Mouse (Mus musculus) liver, embryonic 15.5 days (tissue): ENCODE data around the gene Rsrc1. TPM values are rescaled to one million over a fixed set of nuclear protein-coding genes. Genes with fewer than 3 reads are reported as not detected.

Source experiments
- ATAC-seq: fragments of 200-750 bp; cut with Nextera tagmentation; 2 replicates; pipeline ENCODE4 v1.8.0; 2017; ENCODE audit warnings: moderate number of reproducible peaks, mild to moderate bottlenecking, moderate library complexity; ENCODE audit not compliant: insufficient read depth
- H3K27ac ChIP-seq: fragments of 300-500 bp; sonication (generic); replicated peaks from 2 replicates; pipeline ENCODE4 v1.5.1; 2015; ENCODE audit warnings: mild to moderate bottlenecking, inconsistent platforms
- H3K27me3 ChIP-seq: fragments of 300-500 bp; sonication (generic); 2 replicates; pipeline ENCODE4 v1.6.1; 2015; ENCODE audit warnings: mild to moderate bottlenecking, inconsistent platforms
- H3K36me3 ChIP-seq: fragments of 300-500 bp; sonication (generic); replicated peaks from 2 replicates; pipeline ENCODE4 v1.6.1; 2015; ENCODE audit warnings: moderate library complexity, mild to moderate bottlenecking, inconsistent platforms
- H3K4me1 ChIP-seq: fragments of 300-500 bp; sonication (generic); replicated peaks from 2 replicates; pipeline ENCODE4 v1.6.1; 2015; ENCODE audit warnings: inconsistent platforms
- H3K4me2 ChIP-seq: fragments of 300-500 bp; sonication (generic); 2 replicates; pipeline ENCODE4 v1.6.1; 2015; ENCODE audit warnings: moderate library complexity, mild to moderate bottlenecking, inconsistent platforms
- H3K4me3 ChIP-seq: fragments of 300-500 bp; sonication (generic); replicated peaks from 2 replicates; pipeline ENCODE4 v1.5.1; 2015; ENCODE audit warnings: mild to moderate bottlenecking, inconsistent platforms
- H3K9ac ChIP-seq: fragments of 300-500 bp; sonication (generic); 2 replicates; pipeline ENCODE4 v1.6.1; 2015; ENCODE audit warnings: moderate library complexity, mild to moderate bottlenecking, inconsistent platforms
- H3K9me3 ChIP-seq: fragments of 300-500 bp; sonication (generic); replicated peaks from 2 replicates; pipeline ENCODE4 v1.6.1; 2016; ENCODE audit warnings: inconsistent platforms
- WGBS: fragments of 180-500 bp; shearing (Covaris S2); methylation state at CpG from one replicate; pipeline ENCODE4 v1.1.7; 2015; ENCODE audit warnings: mixed read lengths; ENCODE audit not compliant: insufficient replicate concordance; 5-methylcytosine and 5-hydroxymethylcytosine counted together
- polyA plus RNA-seq: library from polyadenylated mRNA; unstranded; fragments of >200 nt; fragmentation: Nextera tagmentation; extraction: Ambion mirVana; gene quantifications from 2 replicates; pipeline ENCODE4 v1.2.1, GENCODE M21; 2015

Gene Rsrc1
- polyA plus RNA-seq, 1 experiment from 2014 or later: 6.6 TPM

GRCm38 (mm10) chr3:67351406-67352127, 370.4 kb downstream of the Rsrc1 start:
- Histone ChIP-seq H3K36me3 (no peaks in the 10 kb centered on the region), H3K9ac (no peak overlapping the region), H3K27me3 (no peaks in the 10 kb centered on the region), H3K4me1 (no peaks in the 10 kb centered on the region), H3K4me2 (no peak overlapping the region), H3K27ac (no peak overlapping the region), H3K9me3 (no peaks in the 10 kb centered on the region), H3K4me3 (no peak overlapping the region)
- WGBS: 69% methylated on average over 12 of the region's 12 CpGs
- ATAC-seq: no peak

- H3K27me3 ChIP-seq: no peaks in the 10 kb centered on the region
- no peaks in the 10 kb centered on the region for H3K4me1 ChIP-seq
- 19% methylated on average over 3 of the region's 5 CpGs for WGBS
- no peak for ATAC-seq
- H3K36me3 ChIP-seq: 0 out of 2 replicates have a peak, but pooled peaks cover 6% of the 10 kb centered on the region
- H3K9me3 ChIP-seq: no peaks in the 10 kb centered on the region
- no peak overlapping the region for H3K4me3 ChIP-seq
- H3K9ac ChIP-seq: no peak overlapping the region
- H3K27ac ChIP-seq: no peak overlapping the region
- H3K4me2 ChIP-seq: no peak overlapping the region
Measured at GRCm38 (mm10) chr3:67352128-67352762, 371.1 kb downstream of the Rsrc1 start.

DNA sequence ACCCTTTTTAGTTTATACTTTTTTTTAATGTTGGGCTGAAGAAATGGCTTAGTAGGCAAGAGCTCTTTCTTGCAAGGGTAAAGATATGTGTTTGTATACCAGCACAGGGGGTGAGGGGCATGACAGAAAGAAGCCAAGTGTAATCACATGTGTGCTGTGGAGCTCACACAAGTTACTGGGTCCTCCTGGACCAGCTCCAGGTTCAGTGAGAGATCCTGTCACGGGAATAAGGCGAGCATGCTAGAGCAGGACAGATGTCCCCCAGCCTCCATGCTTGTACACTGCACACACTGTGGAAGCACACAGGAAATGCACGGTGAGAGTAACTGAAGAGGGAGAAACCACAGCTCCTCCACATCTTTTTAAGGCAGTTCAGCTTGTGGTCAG, 371.6 kb downstream of the Rsrc1 start:
- WGBS: 68% methylated on average over 3 of the region's 3 CpGs
- no peak overlapping the region for H3K4me3 ChIP-seq
- no peak for ATAC-seq

GRCm38 (mm10) chr3:67358376-67358775, 377.2 kb downstream of the Rsrc1 start:
- ATAC-seq: no peak
- 71% methylated on average over 7 of the region's 7 CpGs for WGBS
- Histone ChIP-seq H3K4me2 (no peak overlapping the region), H3K9ac (no peak overlapping the region), H3K27me3 (no peaks in the 10 kb centered on the region), H3K27ac (no peak overlapping the region), H3K4me1 (no peaks in the 10 kb centered on the region), H3K4me3 (no peak overlapping the region), H3K36me3 (peaks cover 13% of the 10 kb centered on the region; the same call in 1 of the 2 replicates), H3K9me3 (no peaks in the 10 kb centered on the region)

More for the DNA sequence above, 371.6 kb downstream of the Rsrc1 start:
- Histone ChIP-seq H3K36me3 (0 out of 2 replicates have a peak, but pooled peaks cover 10% of the 10 kb centered on the region), H3K27me3 (no peaks in the 10 kb centered on the region), H3K9me3 (no peaks in the 10 kb centered on the region), H3K27ac (no peak overlapping the region), H3K4me2 (no peak overlapping the region), H3K4me1 (no peaks in the 10 kb centered on the region), H3K9ac (no peak overlapping the region)

DNA sequence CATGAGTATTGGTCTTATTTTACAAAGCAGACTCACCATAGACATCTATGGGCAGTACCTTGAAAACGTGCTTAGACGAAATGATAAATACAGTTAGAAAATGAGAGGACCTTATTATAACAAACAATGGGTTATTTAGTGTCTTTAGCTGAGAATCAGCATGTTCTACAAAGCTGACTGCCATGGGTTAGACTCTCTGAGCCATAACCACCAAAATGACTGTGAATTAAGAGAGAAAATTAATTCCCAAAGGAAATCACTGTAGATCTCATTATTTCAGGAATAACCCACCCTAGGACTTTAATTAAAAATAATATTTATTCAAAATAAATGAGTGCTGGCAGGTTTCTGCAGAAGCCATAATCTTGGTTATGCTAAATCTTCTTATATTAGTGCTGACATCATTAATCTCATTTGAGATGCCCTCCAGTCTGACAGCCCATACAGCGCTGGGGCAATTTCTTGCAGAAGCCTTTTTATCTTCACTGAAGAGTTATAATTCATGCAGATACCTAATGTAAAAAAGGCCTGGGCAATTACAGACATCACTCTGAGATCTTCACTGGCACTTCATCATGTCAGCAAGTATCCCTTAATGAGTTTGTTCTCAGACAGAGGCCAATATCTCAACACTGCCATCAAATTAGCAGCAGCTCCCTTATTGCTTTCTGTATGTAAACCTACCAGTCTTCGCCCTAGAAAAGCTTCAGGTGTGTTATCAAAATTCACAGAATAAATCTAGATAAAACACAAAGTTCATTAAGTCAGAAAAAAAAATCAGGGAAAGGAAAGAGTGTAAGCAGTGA, 385.1 kb downstream of the Rsrc1 start:
- Histone ChIP-seq H3K4me3 (no peak overlapping the region), H3K27me3 (no peaks in the 10 kb centered on the region), H3K36me3 (no peaks in the 10 kb centered on the region), H3K9me3 (no peaks in the 10 kb centered on the region), H3K9ac (no peak overlapping the region), H3K27ac (no peak overlapping the region), H3K4me1 (no peaks in the 10 kb centered on the region), H3K4me2 (no peak overlapping the region)
- ATAC-seq: no peak
- WGBS: 58% methylated on average over 4 of the region's 4 CpGs

DNA sequence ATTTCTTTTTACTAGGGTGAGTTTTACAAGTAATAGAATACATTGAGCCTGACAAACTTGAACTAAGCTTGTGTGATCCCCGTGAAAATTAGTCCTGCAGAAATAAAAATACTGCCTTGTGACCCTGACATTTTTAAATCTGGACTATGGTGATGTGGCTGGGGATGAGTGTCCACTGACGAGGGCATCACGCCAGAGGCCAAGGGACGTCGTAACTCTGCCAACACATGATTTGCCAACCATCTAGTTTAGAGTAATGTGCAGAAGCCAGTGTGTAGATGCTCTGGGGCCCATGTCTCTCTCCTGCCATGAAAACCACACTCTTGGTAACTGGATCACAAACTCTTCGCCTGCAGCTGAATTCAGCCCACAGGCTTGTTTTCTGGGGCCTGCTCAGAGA, 386.3 kb downstream of the Rsrc1 start:
- Histone ChIP-seq H3K4me3 (no peak overlapping the region), H3K9me3 (no peaks in the 10 kb centered on the region), H3K4me2 (no peak overlapping the region), H3K27me3 (peaks cover 3% of the 10 kb centered on the region; the same call in 1 of the 2 replicates), H3K9ac (no peak overlapping the region), H3K36me3 (no peaks in the 10 kb centered on the region), H3K27ac (no peak overlapping the region), H3K4me1 (no peaks in the 10 kb centered on the region)
- no peak for ATAC-seq
- 60% methylated on average over 6 of the region's 6 CpGs for WGBS

DNA sequence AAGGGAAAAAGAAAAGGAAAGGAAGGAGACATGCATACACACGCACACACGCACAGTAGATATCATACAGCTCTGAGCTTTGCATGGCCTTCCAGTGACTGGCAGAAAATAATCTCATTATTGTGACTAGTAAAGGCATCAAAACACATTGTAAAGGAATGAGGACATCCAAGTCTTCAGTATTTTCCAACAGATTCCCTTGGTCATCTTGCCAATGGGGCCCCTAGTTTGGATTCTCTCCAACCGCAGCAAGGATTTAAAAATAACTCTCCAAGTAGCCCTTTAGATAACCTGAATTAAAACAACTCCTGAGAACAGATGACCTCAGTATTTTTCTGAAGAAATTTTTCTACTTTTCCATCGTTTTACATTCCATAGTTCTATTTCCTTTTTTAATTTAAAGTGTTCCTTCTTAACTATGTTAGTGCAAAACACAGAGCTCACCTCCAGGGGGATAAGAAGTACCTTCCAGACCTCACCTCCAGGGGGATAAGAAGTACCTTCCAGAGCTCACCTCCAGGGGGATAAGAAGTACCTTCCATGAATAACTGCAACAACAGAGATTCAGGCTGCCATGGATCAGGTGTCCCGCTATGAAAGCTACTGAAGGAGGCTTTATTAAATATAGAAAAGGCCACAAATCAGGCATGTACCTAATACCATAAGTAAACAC, 388.4 kb downstream of the Rsrc1 start:
- H3K27ac ChIP-seq: no peak overlapping the region
- H3K36me3 ChIP-seq: no peaks in the 10 kb centered on the region
- no peak for ATAC-seq
- no peaks in the 10 kb centered on the region for H3K9me3 ChIP-seq
- H3K4me2 ChIP-seq: no peak overlapping the region
- H3K27me3 ChIP-seq: peaks cover 21% of the 10 kb centered on the region
- no peak overlapping the region for H3K9ac ChIP-seq
- H3K4me1 ChIP-seq: peaks cover 8% of the 10 kb centered on the region
- WGBS: 56% methylated on average over 5 of the region's 5 CpGs
- no peak overlapping the region for H3K4me3 ChIP-seq

GRCm38 (mm10) chr3:67372194-67372593, 391.0 kb downstream of the Rsrc1 start:
- no peak overlapping the region for H3K27ac ChIP-seq
- WGBS: 53% methylated on average over 4 of the region's 4 CpGs
- no peak for ATAC-seq

GRCm38 (mm10) chr3:67372781-67373180, 391.6 kb downstream of the Rsrc1 start:
- peaks cover 8% of the 10 kb centered on the region for H3K4me1 ChIP-seq
- H3K4me2 ChIP-seq: no peak overlapping the region
- no peaks in the 10 kb centered on the region for H3K9me3 ChIP-seq
- H3K27ac ChIP-seq: no peak overlapping the region
- no peak overlapping the region for H3K9ac ChIP-seq
- 35% methylated on average over 5 of the region's 5 CpGs for WGBS
- no peak for ATAC-seq
- H3K36me3 ChIP-seq: no peaks in the 10 kb centered on the region
- H3K4me3 ChIP-seq: no peak overlapping the region
- peaks cover 27% of the 10 kb centered on the region for H3K27me3 ChIP-seq

More at GRCm38 (mm10) chr3:67372194-67372593, 391.0 kb downstream of the Rsrc1 start:
- no peaks in the 10 kb centered on the region for H3K36me3 ChIP-seq
- no peak overlapping the region for H3K4me3 ChIP-seq
- no peaks in the 10 kb centered on the region for H3K9me3 ChIP-seq
- no peak overlapping the region for H3K9ac ChIP-seq
- H3K4me1 ChIP-seq: peaks cover 8% of the 10 kb centered on the region
- no peak overlapping the region for H3K4me2 ChIP-seq
- peaks cover 27% of the 10 kb centered on the region for H3K27me3 ChIP-seq

DNA sequence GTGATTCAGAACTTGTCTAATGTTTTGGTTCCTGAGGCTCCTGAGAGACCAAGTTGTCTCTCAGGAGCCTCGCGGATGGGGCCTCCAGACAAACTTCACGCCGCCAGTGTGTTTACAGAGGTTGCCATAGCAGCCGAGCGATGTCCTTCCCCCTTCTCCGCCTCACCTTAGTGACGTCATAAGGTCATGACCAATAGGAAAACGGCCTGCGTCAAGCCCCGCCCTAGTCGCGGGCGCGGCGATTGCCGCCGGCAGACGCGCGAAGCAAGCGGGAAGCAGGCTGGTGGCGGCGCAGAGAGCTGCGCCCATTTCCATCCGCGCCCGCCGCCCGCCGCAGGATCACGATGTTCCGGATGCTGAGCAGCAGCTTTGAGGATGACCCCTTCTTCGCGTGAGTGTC, 392.7 kb downstream of the Rsrc1 start, which contains the start of gene Mlf1:
TSS of gene Mlf1 (plus strand) at position 226 of the 400 bp plus-strand sequence.
- H3K4me3 ChIP-seq: peak within 1 kb of the TSS; percentile 38
- ATAC-seq: peak; percentile 74
- H3K27ac ChIP-seq: no peak within 1 kb of the TSS
- H3K4me2 ChIP-seq: peak within 1 kb of the TSS; percentile 70
- H3K27me3 ChIP-seq: peaks cover 27% of the 10 kb centered on the region
- WGBS: under 1% methylated on average over 35 of the region's 35 CpGs
- no peaks in the 10 kb centered on the region for H3K9me3 ChIP-seq
- no peaks in the 10 kb centered on the region for H3K36me3 ChIP-seq
- no peak within 1 kb of the TSS for H3K9ac ChIP-seq
- peaks cover 8% of the 10 kb centered on the region for H3K4me1 ChIP-seq
